Mouse (Mus musculus) hindbrain, postnatal 0 days (tissue): ENCODE measurements around the gene 2010111I01Rik. TPM values are rescaled to one million over a fixed set of nuclear protein-coding genes. Genes with fewer than 3 reads are reported as not detected.

Experiments
- ATAC-seq: fragments of 200-750 bp; cut with Nextera tagmentation; 2 replicates; pipeline ENCODE4 v1.8.0; 2017; ENCODE audit warnings: mild to moderate bottlenecking, moderate TSS enrichment, moderate library complexity
- DNase-seq: peaks from one replicate; pipeline ENCODE4 v3.0.0-alpha.2; 2015; ENCODE audit warnings: low spot score
- H3K27ac ChIP-seq: fragments of 300-500 bp; sonication (generic); 2 replicates; pipeline ENCODE4 v1.5.1; 2014; ENCODE audit warnings: mild to moderate bottlenecking
- H3K27me3 ChIP-seq: fragments of 300-500 bp; sonication (generic); 2 replicates; pipeline ENCODE4 v1.6.1; 2014; ENCODE audit warnings: low read length, mixed read lengths; ENCODE audit not compliant: insufficient read depth
- H3K36me3 ChIP-seq: fragments of 300-500 bp; sonication (generic); 2 replicates; pipeline ENCODE4 v1.6.1; 2014; ENCODE audit warnings: low read length, mixed read lengths; ENCODE audit not compliant: insufficient read depth
- H3K4me1 ChIP-seq: fragments of 300-500 bp; sonication (generic); 2 replicates; pipeline ENCODE4 v1.6.1; 2014; ENCODE audit warnings: antibody characterized with exemption, low read length, mixed read lengths; ENCODE audit not compliant: insufficient read depth
- H3K4me2 ChIP-seq: fragments of 300-500 bp; sonication (generic); 2 replicates; pipeline ENCODE4 v1.6.1; 2014; ENCODE audit warnings: low read depth, mild to moderate bottlenecking, low read length, moderate library complexity, mixed read lengths
- H3K4me3 ChIP-seq: fragments of 300-500 bp; sonication (generic); 2 replicates; pipeline ENCODE4 v1.5.1; 2014; ENCODE audit warnings: low read length
- H3K9ac ChIP-seq: fragments of 300-500 bp; sonication (generic); replicated peaks from 2 replicates; pipeline ENCODE4 v1.6.1; 2014; ENCODE audit warnings: mild to moderate bottlenecking, low read length, moderate library complexity, mixed read lengths
- H3K9me3 ChIP-seq: fragments of 300-500 bp; sonication (generic); 2 replicates; pipeline ENCODE4 v1.6.1; 2016; ENCODE audit warnings: low read length, mixed read lengths
- CTCF ChIP-seq: IDR thresholded peaks from 2 replicates; pipeline ENCODE4 v1.5.1; 2016; ENCODE audit warnings: antibody characterized with exemption, control low read depth, low read depth
- WGBS: fragments of 180-500 bp; shearing (Covaris S2); extraction: QIAGEN DNeasy Blood & Tissue Kit; methylation state at CpG from one replicate; pipeline ENCODE4 v1.1.7; 2014; 5-methylcytosine and 5-hydroxymethylcytosine counted together
- polyA plus RNA-seq: library from polyadenylated mRNA; unstranded; fragments of >200 nt; fragmentation: Nextera tagmentation; extraction: Ambion mirVana; gene quantifications from 2 replicates; pipeline ENCODE4 v1.2.1, GENCODE M21; 2015
- total RNA-seq: library from RNA; depleted of rRNA; stranded (reverse); fragments of >200 nt; gene quantifications from 2 replicates; pipeline ENCODE4 v1.2.3, GENCODE M21; 2014

Gene 2010111I01Rik
- total and polyA plus RNA-seq, 2 experiments from 2014 or later = 15.9 to 29.8 TPM

DNA sequence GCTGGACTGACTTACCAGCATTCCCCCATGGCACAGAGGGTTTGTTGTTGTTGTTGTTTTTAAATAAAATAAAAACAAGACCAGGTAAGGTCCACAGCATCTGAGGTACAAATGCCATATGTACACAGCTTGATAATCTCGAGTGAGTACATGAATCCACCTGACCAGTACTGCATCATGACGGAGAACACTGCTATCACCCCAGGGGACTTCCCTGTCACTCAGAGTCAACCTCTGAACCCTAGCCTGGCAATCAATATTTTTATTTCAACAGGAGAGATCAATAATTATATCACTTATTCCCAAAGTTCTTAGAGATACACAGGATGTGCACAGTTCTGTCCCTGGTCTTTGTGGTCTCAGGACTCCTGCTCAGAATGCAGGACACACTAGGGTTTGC, 361.3 kb downstream of the 2010111I01Rik start:
- no peak for TF ChIP-seq CTCF
- H3K4me3 ChIP-seq = no peak overlapping the region
- H3K4me1 ChIP-seq = 0 out of 2 replicates have a peak, but pooled peaks cover 3% of the 10 kb centered on the region
- H3K9ac ChIP-seq = no peak overlapping the region
- DNase-seq (no peak), ATAC-seq (no peak)
- H3K27ac ChIP-seq = no peak overlapping the region
- 76% methylated on average over 2 of the region's 2 CpGs for WGBS
- no peaks in the 10 kb centered on the region for H3K9me3 ChIP-seq
- H3K4me2 ChIP-seq = no peak overlapping the region
- H3K27me3 ChIP-seq = no peaks in the 10 kb centered on the region
- H3K36me3 ChIP-seq = no peaks in the 10 kb centered on the region

DNA sequence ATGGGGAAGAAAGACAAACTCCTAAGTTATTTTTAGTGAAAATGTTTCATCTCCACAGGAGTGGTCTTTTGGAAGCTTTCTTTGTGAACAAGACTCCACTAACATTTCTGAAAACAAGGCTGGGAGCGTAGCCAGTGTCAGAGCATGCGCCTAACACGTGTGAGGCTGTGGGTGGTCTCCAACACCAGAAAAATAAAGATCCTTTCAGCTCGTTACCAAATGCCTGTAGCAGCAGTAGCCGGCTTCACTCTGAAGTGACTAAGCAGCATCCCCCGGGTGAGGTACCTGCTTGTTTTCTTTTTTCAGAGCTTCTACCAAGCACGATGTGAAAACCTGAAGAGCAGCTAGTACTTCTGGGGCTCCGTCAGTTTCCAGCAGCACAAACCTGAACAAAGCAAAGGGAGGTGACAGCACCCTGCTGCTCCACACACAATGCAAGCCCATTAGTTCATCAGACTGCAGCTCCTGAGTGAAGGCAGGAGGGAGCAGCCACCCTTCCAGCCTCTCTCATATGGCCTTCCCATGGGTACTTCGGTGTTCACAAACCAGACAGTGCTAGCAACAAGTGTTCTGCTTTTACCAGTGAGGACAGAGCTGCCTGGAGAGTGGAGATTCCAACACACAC, 365.7 kb downstream of the 2010111I01Rik start:
- Histone ChIP-seq H3K9ac (no peak overlapping the region), H3K27ac (no peak overlapping the region; the same call in 1 of the 2 replicates), H3K9me3 (no peaks in the 10 kb centered on the region), H3K27me3 (no peaks in the 10 kb centered on the region), H3K36me3 (no peaks in the 10 kb centered on the region), H3K4me2 (no peak overlapping the region), H3K4me1 (0 out of 2 replicates have a peak, but pooled peaks cover 3% of the 10 kb centered on the region), H3K4me3 (no peak overlapping the region)
- no peak for TF ChIP-seq CTCF
- ATAC-seq = peak; percentile 44; the same call in 1 of the 2 replicates
- WGBS = 20% methylated on average over 9 of the region's 9 CpGs
- DNase-seq = peak; percentile 69

DNA sequence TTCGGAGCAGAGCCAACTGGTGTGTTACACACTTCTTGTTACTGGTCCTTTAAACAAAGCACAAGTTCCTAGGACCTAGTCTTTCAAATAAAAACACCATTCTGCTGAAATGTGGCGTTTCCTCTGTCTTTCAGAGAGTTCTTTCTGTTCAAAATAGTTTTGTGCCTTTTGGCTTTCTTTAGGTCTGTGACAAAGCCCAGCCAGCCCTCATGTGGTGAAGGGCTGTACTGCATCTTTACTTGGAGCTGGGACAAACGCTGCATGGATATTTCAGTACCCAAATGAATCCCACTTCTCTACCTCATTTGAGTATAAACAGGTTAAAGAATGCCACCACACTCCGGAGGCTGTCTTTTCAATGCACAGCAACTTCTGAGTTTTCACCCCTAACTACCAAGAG, 366.7 kb downstream of the 2010111I01Rik start:
- H3K36me3 ChIP-seq = no peaks in the 10 kb centered on the region
- 42% methylated on average over 4 of the region's 4 CpGs for WGBS
- no peak overlapping the region for H3K4me3 ChIP-seq
- ATAC-seq (no peak), DNase-seq (peak; percentile 81)
- peaks cover 3% of the 10 kb centered on the region; the same call in 1 of the 2 replicates for H3K4me1 ChIP-seq
- H3K9me3 ChIP-seq = no peaks in the 10 kb centered on the region
- peak; percentile 91 for TF ChIP-seq CTCF
- H3K27ac ChIP-seq = no peak overlapping the region
- no peak overlapping the region for H3K9ac ChIP-seq
- no peak overlapping the region for H3K4me2 ChIP-seq
- no peaks in the 10 kb centered on the region for H3K27me3 ChIP-seq

GRCm38 (mm10) chr13:63332576-63333300, 368.0 kb downstream of the 2010111I01Rik start:
- Histone ChIP-seq H3K27ac (no peak overlapping the region), H3K4me2 (no peak overlapping the region), H3K36me3 (no peaks in the 10 kb centered on the region), H3K9ac (no peak overlapping the region), H3K4me3 (no peak overlapping the region), H3K27me3 (no peaks in the 10 kb centered on the region), H3K4me1 (peaks cover 3% of the 10 kb centered on the region; the same call in 1 of the 2 replicates), H3K9me3 (no peaks in the 10 kb centered on the region)
- DNase-seq = peak; percentile 83
- ATAC-seq = no peak
- peak; percentile 98 for TF ChIP-seq CTCF
- 39% methylated on average over 4 of the region's 4 CpGs for WGBS

GRCm38 (mm10) chr13:63335421-63336134, 370.9 kb downstream of the 2010111I01Rik start:
- ATAC-seq (peak; percentile 34; the same call in 1 of the 2 replicates), DNase-seq (peak; percentile 62)
- Histone ChIP-seq H3K27ac (no peak overlapping the region), H3K9ac (no peak overlapping the region), H3K4me1 (peaks cover under 1% of the 10 kb centered on the region; the same call in 1 of the 2 replicates), H3K4me3 (no peak overlapping the region), H3K27me3 (no peaks in the 10 kb centered on the region), H3K9me3 (no peaks in the 10 kb centered on the region), H3K36me3 (no peaks in the 10 kb centered on the region), H3K4me2 (no peak overlapping the region)
- WGBS = 77% methylated on average over 4 of the region's 4 CpGs
- peak; percentile 74 for TF ChIP-seq CTCF

GRCm38 (mm10) chr13:63336335-63336734, 371.6 kb downstream of the 2010111I01Rik start:
- Histone ChIP-seq H3K27ac (no peak overlapping the region), H3K9me3 (no peaks in the 10 kb centered on the region), H3K27me3 (no peaks in the 10 kb centered on the region), H3K4me2 (no peak overlapping the region), H3K4me3 (no peak overlapping the region), H3K36me3 (no peaks in the 10 kb centered on the region), H3K4me1 (no peaks in the 10 kb centered on the region; the same call in 1 of the 2 replicates), H3K9ac (no peak overlapping the region)
- no peak for TF ChIP-seq CTCF
- DNase-seq (peak; percentile 51), ATAC-seq (peak; percentile 75)
- 34% methylated on average over 7 of the region's 7 CpGs for WGBS
